In the genomic region with DNA sequence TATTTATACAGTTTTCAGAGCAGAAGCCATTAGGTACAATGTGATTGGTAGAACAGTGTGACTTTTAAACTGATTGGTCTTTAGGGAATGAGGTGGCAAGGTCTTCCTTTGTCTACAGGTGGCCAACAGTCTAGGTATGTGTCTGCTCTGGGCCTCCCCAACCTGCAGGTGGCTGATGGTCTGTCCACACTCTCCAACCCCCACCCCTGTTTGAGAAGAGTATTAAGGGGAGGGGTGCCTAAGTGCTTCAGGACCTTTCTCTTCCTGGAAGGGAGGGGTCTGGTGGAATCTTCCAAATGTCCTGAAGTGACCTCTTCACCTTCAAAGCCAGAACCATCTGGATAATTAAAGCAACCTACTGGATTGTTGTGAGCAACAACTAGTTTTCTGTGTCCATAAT, we compare ENCODE assay signal across 25 mouse cellular contexts.
"Had no signal": no experiment of that assay in that cellular context is flagged by ENCODE, and none has a peak within 500 bp of the region (broad histone marks: within the 10 kb centered on the region; RNA-seq: fewer than 3 reads in every experiment).

No protein-coding gene starts in this region.

- ATAC-seq: hindbrain, postnatal 0 days; intestine, embryonic 16.5 days had no signal

- H3K4me1 ChIP-seq: heart, embryonic 10.5 days; heart, embryonic 12.5 days; hindbrain, embryonic 13.5 days; hindbrain, embryonic 15.5 days; kidney, embryonic 15.5 days; limb, embryonic 13.5 days; limb, embryonic 15.5 days; liver, embryonic 13.5 days; liver, embryonic 15.5 days had no signal

- H3K27ac ChIP-seq: gastrocnemius, adult 2 months; heart, embryonic 10.5 days; hindbrain, embryonic 13.5 days; hindbrain, embryonic 15.5 days; hindbrain, postnatal 0 days; kidney, embryonic 15.5 days; kidney, postnatal 0 days; limb, embryonic 13.5 days; limb, embryonic 15.5 days; liver, embryonic 13.5 days; liver, embryonic 15.5 days had no signal

- H3K4me3 ChIP-seq: gastrocnemius, adult 2 months; heart, embryonic 10.5 days; heart, embryonic 12.5 days; hindbrain, embryonic 13.5 days; hindbrain, embryonic 15.5 days; kidney, embryonic 15.5 days; limb, embryonic 13.5 days; limb, embryonic 15.5 days; liver, embryonic 13.5 days; liver, embryonic 15.5 days had no signal

- H3K9ac ChIP-seq: heart, embryonic 12.5 days; hindbrain, embryonic 13.5 days; hindbrain, embryonic 15.5 days; kidney, embryonic 15.5 days; limb, embryonic 13.5 days; limb, embryonic 15.5 days; liver, embryonic 13.5 days; liver, embryonic 15.5 days had no signal

- DNase-seq: gastrocnemius, adult 2 months; gastrocnemius, postnatal 10 days; gastrocnemius, postnatal 25 days; heart, adult 18-20 months; heart, postnatal 10 days; kidney, adult 11 months; kidney, adult 2 months; kidney, adult 9 months; kidney, postnatal 14 days; kidney, postnatal 36 days; layer of hippocampus, adult 9-11 months; layer of hippocampus, postnatal 36 days; left cerebral cortex, postnatal 4 days; liver, embryonic 13.5 days had no signal

- H3K9me3 ChIP-seq: heart, embryonic 10.5 days; heart, embryonic 12.5 days; hindbrain, embryonic 13.5 days; hindbrain, embryonic 15.5 days; kidney, embryonic 15.5 days; limb, embryonic 13.5 days; limb, embryonic 15.5 days; liver, embryonic 13.5 days; liver, embryonic 15.5 days had no signal

- H3K36me3 ChIP-seq: heart, embryonic 10.5 days; heart, embryonic 12.5 days; hindbrain, embryonic 13.5 days; hindbrain, embryonic 15.5 days; kidney, embryonic 15.5 days; limb, embryonic 13.5 days; limb, embryonic 15.5 days; liver, embryonic 13.5 days; liver, embryonic 15.5 days had no signal

- H3K27me3 ChIP-seq: heart, embryonic 12.5 days; hindbrain, embryonic 13.5 days; hindbrain, embryonic 15.5 days; kidney, embryonic 15.5 days; limb, embryonic 13.5 days; limb, embryonic 15.5 days; liver, embryonic 13.5 days; liver, embryonic 15.5 days had no signal

- H3K4me2 ChIP-seq: heart, embryonic 12.5 days; hindbrain, embryonic 13.5 days; hindbrain, embryonic 15.5 days; kidney, embryonic 15.5 days; limb, embryonic 13.5 days; limb, embryonic 15.5 days; liver, embryonic 13.5 days; liver, embryonic 15.5 days had no signal
